Mouse (Mus musculus): Measurements from ENCODE around the gene Tm9sf2.

Gene Tm9sf2

DNA sequence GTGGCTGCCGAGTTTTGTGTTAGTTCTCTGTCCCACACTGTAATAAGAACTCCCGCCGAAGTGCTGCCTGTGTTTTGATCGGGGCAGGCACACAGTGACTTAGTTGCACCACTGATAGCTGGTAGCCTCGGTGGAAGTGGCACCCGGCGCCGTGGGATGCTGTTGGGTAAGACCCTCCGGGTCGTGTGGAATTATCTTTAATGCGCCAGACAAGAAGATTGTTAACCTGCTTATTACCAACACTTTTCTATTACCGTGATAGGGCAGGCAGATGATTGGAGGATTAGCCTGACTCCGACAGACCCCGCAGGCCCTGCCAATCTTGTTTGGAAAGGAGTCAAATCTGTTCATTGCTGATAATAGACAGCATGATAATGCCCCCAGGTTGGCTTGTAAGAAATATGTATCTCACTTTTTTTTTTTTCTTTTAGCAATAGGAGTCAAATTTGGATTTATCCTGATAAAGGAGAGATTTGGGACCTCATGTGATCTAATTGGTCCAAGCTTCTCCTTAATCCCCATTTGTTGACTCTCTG, 69.5 kb downstream of the Tm9sf2 start:
- no peak for DNase-seq (ENCODE audit: low spot score in 2 of 2)

DNA sequence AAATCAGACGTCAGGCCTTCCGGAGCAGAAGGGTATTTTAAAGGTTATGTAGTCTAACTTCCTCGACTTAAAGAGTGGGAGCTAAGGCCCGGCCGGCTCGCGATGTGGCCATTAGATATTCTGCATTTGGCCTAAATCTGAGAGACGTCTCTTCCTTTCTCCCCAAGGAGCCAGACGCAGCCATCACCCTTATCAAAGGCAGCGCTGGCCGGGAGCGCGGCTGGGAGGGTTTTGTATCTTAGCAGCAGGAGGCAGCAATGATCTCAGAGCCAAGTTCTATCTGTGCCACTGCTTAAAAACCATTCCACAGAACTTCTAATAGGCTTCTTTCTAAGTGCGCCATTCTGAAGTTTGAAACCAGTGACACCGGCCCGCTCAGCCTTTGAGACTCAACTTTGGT, 72.4 kb downstream of the Tm9sf2 start:
- no peak for DNase-seq (ENCODE audit: low spot score in 2 of 2)

DNA sequence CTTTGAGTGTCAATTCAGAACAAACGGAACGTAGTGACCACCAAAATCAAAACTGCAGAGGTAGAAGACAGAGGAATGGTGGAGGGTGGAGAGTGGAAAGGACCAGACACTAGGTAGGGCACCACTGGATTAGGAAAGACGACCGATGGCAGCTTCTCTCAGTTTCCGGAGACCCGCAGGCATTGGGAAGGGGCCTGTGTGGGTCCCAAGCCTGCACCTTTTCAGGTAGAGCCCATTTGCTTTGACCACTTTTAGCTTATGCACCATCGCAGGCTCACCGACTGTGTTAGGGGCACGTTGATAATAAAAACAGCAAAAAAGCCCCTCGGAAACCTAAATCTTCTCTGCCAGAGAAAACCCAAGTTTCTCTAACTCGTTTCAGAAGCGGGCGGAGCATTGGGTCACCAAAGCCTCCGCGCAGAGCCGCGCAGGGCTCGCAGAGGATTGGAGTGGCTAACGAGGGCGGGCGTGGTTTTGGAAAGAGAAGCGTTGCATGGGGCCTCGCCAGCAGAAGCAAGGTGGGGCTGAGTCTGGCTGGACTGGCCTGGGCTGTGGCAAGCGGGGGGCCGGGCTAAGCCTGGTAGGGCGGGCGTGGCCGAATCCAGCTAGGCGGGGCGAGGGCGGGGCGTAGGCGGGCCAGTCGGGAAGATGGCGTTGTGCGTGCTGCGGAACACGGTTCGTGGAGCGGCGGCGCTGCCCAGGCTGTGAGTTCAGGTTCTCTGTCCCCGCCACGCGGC, 74.4 kb downstream of the Tm9sf2 start, which contains the start of gene Clybl:
TSS of gene Clybl (plus strand) at position 627 of the 737 bp plus-strand sequence.
- DNase-seq (ENCODE audit: low spot score in 2 of 2) = peak; percentile 94

DNA sequence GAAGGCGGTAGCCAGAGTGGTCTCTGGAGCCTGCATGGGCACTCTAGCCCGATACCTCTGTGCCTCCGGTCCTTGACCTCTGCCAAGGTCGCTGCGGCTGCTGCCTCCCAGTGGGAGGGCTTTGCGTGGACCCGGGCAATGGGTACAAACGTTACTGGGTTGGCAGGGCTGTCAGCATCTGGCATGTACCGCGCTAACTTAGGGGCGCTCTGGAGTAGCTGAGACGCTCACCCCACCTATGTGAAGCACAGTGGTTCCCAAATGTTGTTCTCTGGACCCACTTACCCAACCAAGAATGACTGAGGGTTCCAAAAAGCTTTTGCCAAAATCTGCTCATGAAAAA, 74.9 kb downstream of the Tm9sf2 start:
- DNase-seq (ENCODE audit: low spot score in 2 of 2) = no peak

DNA sequence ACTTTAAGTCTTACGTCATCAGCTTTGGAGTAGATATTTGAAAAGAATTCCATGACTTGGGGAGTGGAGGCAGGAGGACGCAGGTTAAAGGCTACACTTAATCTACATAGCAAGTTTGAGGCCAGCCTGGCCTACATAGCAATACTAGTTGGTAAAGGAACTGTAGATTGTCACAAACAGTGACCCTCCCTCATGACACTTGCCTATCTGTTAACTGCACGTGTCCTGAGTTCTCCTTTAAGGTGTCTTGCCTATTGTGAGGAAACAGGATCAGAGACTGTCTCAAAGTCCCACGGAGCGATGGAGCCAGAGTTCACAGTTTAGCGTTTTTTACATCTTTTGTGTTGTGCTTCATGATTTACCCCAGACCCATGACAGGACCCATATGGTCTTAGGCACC, 75.4 kb downstream of the Tm9sf2 start:
- no peak for DNase-seq (ENCODE audit: low spot score in 2 of 2)

DNA sequence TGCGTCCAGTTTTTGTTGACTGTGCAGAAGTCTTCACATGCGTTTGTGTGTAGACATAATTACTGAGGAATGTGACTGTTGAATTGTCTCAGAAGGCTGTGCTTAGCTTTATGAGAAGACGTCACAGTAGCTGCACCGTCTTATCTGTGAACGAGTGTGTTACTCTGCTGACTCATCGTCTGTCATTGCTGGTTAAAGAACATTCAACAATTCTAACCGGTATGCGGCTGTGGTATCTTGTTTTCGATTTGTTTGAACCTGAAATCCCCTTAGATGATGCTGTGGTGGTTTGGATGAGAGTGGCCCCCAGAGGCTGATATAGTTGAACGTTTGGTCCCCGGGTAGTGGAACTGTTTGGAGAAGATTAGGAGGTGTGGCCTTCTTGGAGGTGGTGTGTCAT, 77.1 kb downstream of the Tm9sf2 start:
- no peak for DNase-seq (ENCODE audit: low spot score in 2 of 2)

DNA sequence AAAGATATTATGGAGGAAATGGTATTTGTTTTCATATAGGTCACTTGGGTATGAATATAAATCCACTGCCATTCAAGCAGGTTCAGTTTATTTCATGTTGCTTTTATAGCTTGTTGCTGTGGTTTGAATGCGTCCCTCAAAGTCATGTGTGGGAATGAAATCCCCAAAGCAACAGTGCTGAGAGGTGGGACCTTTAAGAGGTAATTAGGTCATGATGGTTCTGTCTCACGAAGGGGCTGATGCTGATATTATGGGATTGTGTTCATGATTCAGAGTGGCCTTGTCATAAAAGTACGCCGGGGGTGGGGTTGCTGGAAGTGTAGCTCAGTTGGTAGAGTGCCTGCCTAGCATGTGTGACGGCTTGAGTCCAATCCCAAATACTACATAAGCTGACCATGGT, 81.4 kb downstream of the Tm9sf2 start:
- DNase-seq (ENCODE audit: low spot score in 2 of 2) = no peak

DNA sequence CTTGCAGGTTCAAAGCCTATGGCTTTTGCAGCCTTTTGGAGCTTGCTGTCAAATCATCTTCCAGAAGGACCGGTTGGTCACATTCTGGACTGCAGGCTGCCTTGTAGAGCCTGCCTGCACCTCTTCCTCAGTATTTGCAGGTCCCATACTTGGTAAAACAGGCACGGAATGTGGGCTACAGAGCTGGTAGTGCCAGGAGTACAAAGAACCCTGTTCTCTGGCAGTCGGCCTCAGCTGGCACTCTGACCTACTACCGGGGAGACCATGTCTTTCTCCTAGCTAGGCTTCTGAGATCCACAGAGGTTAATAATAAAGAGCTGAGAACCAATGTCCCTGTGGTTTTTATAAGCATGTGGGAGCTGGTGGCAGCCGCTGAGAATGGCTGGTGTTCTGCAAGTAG, 83.1 kb downstream of the Tm9sf2 start:
- DNase-seq (ENCODE audit: low spot score in 2 of 2) = peak in 1 of 2 experiments; percentile 29

DNA sequence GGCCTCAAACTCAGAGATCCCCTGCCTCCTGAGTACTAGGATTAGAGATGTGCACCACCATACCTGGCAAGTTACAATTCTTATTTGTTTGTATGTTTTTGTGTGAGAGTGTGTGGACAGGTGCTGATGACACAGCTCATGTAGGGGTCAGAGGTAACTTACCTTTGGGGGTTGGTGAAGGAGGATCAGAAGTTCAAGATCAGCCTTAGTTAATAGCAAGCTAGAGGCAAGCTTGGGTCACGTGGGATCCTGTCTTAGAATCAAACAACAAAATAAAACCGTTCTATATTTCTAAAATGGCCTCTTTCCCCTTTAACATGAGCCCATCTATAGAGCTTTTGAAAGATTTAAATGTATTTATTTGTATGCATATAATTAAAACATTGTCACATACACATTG, 83.7 kb downstream of the Tm9sf2 start:
- DNase-seq (ENCODE audit: low spot score in 2 of 2) = no peak

DNA sequence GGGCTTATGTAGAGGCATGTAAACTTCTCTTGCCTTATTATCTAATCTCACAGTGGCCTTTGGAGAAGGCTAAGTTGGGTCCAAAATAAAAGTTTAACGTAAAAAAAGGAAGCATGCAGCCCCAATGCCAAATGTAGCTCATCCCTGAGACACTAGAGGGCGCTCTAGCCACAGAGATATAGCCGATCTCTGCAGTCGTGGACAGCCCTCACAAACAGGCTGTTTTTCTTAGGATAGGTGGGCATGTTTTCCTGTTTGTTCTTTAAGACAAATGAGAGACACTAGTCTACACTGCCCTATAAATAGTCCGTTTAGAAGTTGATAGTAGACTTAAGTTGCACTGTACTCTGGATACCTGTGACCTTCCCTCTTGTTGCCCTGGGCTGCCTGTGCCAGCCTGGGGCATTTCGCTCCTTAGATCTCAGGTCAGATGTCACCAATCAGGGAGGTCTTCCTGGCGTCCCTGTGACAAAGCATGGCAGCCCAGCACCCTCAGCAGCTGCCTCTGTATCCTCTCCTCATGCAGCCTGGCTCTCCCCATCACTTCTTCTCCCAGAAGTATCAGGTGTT, 84.2 kb downstream of the Tm9sf2 start:
- peak; percentile 49 to 66 for DNase-seq (ENCODE audit: low spot score in 2 of 2)

DNA sequence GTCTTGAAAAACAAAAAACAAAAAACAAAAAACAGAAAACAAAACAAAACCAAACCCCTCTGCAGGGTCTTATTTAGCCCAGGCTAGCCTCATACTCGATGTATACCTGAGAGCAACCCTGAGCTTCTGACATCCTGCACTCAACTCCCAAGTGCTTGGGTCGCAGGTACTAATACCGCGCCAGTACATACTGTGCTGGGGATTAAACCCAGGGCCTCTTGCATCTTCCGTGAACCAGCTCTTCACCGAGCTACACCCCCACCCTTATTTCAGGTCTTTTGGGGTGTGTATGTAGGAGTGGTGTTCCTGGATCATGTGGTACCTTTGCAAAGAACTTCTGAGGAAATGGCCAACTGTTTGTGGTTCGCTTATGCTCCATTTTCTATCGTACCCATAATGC, 87.8 kb downstream of the Tm9sf2 start:
- DNase-seq (ENCODE audit: low spot score in 2 of 2) = no peak

DNA sequence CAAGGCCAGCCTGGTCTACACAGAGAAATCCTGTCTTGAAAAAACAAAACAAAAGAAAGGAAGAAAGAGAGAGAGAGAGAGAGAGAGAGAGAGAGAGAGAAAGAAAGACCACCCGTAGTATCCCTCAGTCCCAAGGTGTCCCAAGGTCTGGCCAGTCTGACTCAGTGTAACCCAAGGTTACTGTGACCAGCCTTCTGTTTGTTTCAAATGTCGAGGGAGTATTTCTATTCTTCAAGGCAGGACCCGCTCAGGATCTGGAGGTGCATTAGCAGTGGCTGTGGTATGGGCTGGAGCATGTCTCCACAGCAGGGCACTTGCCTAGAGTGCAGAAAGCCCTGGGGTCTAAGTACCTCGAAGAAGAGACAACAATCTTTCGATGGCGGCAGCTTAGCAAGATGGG, 90.0 kb downstream of the Tm9sf2 start:
- no peak for DNase-seq (ENCODE audit: low spot score in 2 of 2)

DNA sequence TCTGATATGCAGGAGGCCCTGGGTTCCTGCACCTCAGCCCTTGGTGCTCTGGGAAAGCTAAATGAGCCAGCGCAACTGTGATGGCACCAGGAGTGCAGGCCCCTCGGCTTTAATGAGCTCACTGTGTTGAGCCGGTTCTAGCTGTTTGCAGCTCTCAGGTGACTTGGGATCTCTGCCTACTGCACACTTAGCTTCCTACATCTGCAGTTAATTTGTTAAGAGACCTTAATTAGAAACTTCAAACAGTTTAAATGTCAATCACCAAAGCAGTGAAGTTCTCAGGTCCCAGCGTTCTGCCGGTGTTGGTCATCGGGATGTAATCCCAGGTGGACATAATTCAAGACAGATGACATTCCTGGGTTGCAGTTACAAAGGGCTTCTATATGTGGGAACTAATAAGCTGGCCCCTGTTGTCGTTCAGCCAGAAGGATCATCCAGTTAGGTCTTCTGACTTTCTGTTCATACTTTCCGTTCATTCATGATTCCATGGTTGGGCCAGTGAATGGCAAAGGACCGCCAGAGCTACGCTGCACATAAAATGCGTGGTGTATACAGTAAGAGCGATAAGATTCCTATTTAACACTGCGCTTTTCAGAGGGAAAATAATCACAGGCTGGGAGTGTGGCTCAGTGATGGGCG, 93.5 kb downstream of the Tm9sf2 start:
- DNase-seq (ENCODE audit: low spot score in 2 of 2) = no peak

DNA sequence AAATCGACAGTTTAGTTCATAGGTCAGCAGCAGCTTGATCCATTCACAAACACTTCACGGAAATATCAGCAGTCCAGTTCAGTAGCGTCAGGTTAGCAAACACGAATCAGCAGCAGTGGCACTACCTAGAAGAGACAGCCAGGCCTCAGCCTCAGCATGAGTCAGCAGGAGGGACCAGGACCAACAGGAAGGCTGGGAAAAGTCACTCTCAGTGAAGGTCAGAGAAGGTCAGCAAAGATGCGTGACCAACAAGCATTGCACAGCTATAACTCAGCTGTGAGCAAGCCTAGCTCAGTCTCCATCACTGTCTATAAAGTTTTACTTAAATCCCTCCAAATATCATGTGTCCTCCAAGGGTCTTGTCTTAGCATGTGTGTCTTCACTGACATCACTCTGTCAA, 102.3 kb downstream of the Tm9sf2 start:
- DNase-seq (ENCODE audit: low spot score in 2 of 2) = no peak

All from frontal cortex, postnatal 36 days (tissue).